Mouse (Mus musculus) liver, postnatal 0 days (tissue): Measurements from ENCODE around the gene Ago1.

Experiments used
- CTCF ChIP-seq: sonication (generic); IDR thresholded peaks from 2 replicates; pipeline ENCODE4 v1.5.1; 2016; ENCODE audit warnings: antibody characterized with exemption, low read depth
- EP300 ChIP-seq: IDR thresholded peaks from 2 replicates; pipeline ENCODE4 v1.6.1; 2016; ENCODE audit warnings: antibody characterized with exemption, low read depth, mild to moderate bottlenecking

GRCm38 (mm10) chr4:126465843-126466242, 2.5 kb downstream of the Ago1 start:
- TF ChIP-seq CTCF = no peak
- no peak for TF ChIP-seq EP300
